Mouse (Mus musculus) liver, postnatal 0 days (tissue): ENCODE measurements around the gene Notch4. TPM values are rescaled to one million over a fixed set of nuclear protein-coding genes. Genes with fewer than 3 reads are reported as not detected.

Source experiments
- ATAC-seq: fragments of 200-750 bp; cut with Nextera tagmentation; 2 replicates; pipeline ENCODE4 v1.8.0; 2017; ENCODE audit warnings: mild to moderate bottlenecking, moderate library complexity
- DNase-seq: peaks from one replicate; pipeline ENCODE4 v3.0.0-alpha.2; 2016
- H3K27ac ChIP-seq: fragments of 300-500 bp; sonication (generic); 2 replicates; pipeline ENCODE4 v1.5.1; 2014; ENCODE audit warnings: antibody characterized with exemption, moderate library complexity, mild to moderate bottlenecking, low read depth
- H3K27me3 ChIP-seq: fragments of 300-500 bp; sonication (generic); 2 replicates; pipeline ENCODE4 v1.6.1; 2014; ENCODE audit warnings: low read length, control low read depth, mixed read lengths; ENCODE audit not compliant: insufficient read depth
- H3K36me3 ChIP-seq: fragments of 300-500 bp; sonication (generic); replicated peaks from 2 replicates; pipeline ENCODE4 v1.6.1; 2014; ENCODE audit warnings: mild to moderate bottlenecking, control low read depth, low read length, moderate library complexity, mixed read lengths; ENCODE audit not compliant: insufficient read depth
- H3K4me1 ChIP-seq: fragments of 300-500 bp; sonication (generic); 2 replicates; pipeline ENCODE4 v1.6.1; 2014; ENCODE audit warnings: antibody characterized with exemption, mild to moderate bottlenecking, control low read depth; ENCODE audit not compliant: insufficient read depth
- H3K4me2 ChIP-seq: fragments of 300-500 bp; sonication (generic); 2 replicates; pipeline ENCODE4 v1.6.1; 2014; ENCODE audit warnings: low read depth, mild to moderate bottlenecking, low read length, moderate library complexity, mixed read lengths
- H3K4me3 ChIP-seq: fragments of 300-500 bp; sonication (generic); 2 replicates; pipeline ENCODE4 v1.5.1; 2014; ENCODE audit warnings: low read depth, low read length
- H3K9ac ChIP-seq: fragments of 300-500 bp; sonication (generic); replicated peaks from 2 replicates; pipeline ENCODE4 v1.6.1; 2014; ENCODE audit warnings: mild to moderate bottlenecking, moderate library complexity
- H3K9me3 ChIP-seq: fragments of 300-500 bp; sonication (generic); 2 replicates; pipeline ENCODE4 v1.6.1; 2016; ENCODE audit warnings: mild to moderate bottlenecking, control low read depth, low read length, mixed read lengths
- CTCF ChIP-seq: sonication (generic); IDR thresholded peaks from 2 replicates; pipeline ENCODE4 v1.5.1; 2016; ENCODE audit warnings: antibody characterized with exemption, low read depth
- EP300 ChIP-seq: IDR thresholded peaks from 2 replicates; pipeline ENCODE4 v1.6.1; 2016; ENCODE audit warnings: antibody characterized with exemption, low read depth, mild to moderate bottlenecking
- WGBS: fragments of 180-500 bp; shearing (Covaris S2); extraction: QIAGEN DNeasy Blood & Tissue Kit; methylation state at CpG from one replicate; pipeline ENCODE4 v1.1.7; 2014; ENCODE audit not compliant: insufficient replicate concordance; 5-methylcytosine and 5-hydroxymethylcytosine counted together
- polyA plus RNA-seq: library from polyadenylated mRNA; unstranded; fragments of >200 nt; fragmentation: Nextera tagmentation; extraction: Ambion mirVana; gene quantifications from 2 replicates; pipeline ENCODE4 v1.2.1, GENCODE M21; 2015

The Notch4 gene
- polyA plus RNA-seq, 1 experiment from 2014 or later = 1.1 TPM

DNA sequence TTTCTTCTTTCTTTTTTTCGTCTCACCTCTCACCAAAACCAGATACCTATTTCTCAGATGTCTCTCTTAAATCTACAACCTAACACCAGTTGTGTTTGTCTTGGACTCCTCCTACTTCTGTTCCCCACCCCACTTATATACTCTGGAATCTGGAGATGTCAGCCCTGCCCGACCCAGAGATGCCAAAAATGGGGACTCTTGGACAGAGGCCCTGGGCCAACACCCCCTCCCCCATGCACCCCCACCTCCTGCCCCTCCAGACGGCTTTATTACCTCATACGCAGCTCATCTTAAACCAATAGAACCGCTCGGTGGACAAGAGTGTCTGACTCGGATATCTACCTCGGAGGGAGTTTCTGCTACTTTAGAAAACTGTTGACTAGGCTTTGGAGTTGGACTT, 32.0 kb downstream of the Notch4 start:
- no peak overlapping the region for H3K4me3 ChIP-seq
- ATAC-seq (no peak), DNase-seq (no peak)
- 75% methylated on average over 8 of the region's 8 CpGs for WGBS
- no peaks in the 10 kb centered on the region for H3K9me3 ChIP-seq
- H3K36me3 ChIP-seq = peaks cover 30% of the 10 kb centered on the region
- no peaks in the 10 kb centered on the region for H3K27me3 ChIP-seq
- H3K27ac ChIP-seq = peak overlapping the region; percentile 29; the same call in 1 of the 2 replicates
- H3K4me1 ChIP-seq = peaks cover 37% of the 10 kb centered on the region
- TF ChIP-seq CTCF (no peak), EP300 (no peak)
- H3K4me2 ChIP-seq = no peak overlapping the region
- no peak overlapping the region for H3K9ac ChIP-seq

DNA sequence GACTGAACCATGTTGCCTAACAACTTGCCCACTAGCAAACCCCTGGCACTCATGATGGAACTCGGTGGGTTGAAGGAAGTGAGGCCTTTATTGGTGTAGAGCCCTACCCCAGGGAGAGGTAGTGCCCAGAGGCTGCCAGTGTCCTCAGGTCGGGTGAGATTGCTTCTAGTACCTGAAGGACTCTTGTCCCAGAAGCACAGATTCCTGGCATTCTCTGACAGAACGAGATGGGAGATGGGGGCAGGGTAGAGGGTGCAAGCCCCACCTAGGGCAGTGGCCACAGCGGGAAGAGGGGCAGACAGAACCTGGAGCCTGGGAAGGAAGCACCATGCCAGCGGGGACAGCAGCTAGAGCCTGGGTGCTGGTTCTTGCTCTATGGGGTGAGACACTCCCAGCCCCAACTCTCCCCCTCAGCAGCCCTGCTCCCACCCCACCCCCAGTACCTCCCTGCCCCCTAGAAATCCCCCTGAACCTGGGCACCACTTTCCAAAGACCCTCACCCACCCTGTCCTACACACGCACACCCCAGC, 33.6 kb downstream of the Notch4 start, which contains the start of gene Ager:
Gene Ager (plus strand): TSS at position 297 of the 530 bp plus-strand sequence.
- no peak for TF ChIP-seq CTCF
- TF ChIP-seq EP300 = no peak
- DNase-seq = no peak
- Histone ChIP-seq H3K9ac (no peak within 1 kb of the TSS), H3K4me3 (no peak within 1 kb of the TSS), H3K9me3 (no peaks in the 10 kb centered on the region), H3K27ac (peak within 1 kb of the TSS; percentile 46), H3K4me1 (peaks cover 40% of the 10 kb centered on the region), H3K36me3 (peaks cover 30% of the 10 kb centered on the region), H3K4me2 (no peak within 1 kb of the TSS), H3K27me3 (no peaks in the 10 kb centered on the region)
- 17% methylated on average over 6 of the region's 6 CpGs for WGBS
- no peak for ATAC-seq

- WGBS = 82% methylated on average over 9 of the region's 9 CpGs
- Histone ChIP-seq H3K4me1 (peaks cover 36% of the 10 kb centered on the region), H3K9me3 (no peaks in the 10 kb centered on the region), H3K4me3 (no peak overlapping the region), H3K36me3 (peaks cover 21% of the 10 kb centered on the region), H3K27me3 (no peaks in the 10 kb centered on the region), H3K4me2 (no peak overlapping the region), H3K9ac (no peak overlapping the region), H3K27ac (no peak overlapping the region)
- no peak for DNase-seq
- TF ChIP-seq CTCF (no peak), EP300 (no peak)
- no peak for ATAC-seq
Observed at GRCm38 (mm10) chr17:34599891-34600290, 35.8 kb downstream of the Notch4 start.

DNA sequence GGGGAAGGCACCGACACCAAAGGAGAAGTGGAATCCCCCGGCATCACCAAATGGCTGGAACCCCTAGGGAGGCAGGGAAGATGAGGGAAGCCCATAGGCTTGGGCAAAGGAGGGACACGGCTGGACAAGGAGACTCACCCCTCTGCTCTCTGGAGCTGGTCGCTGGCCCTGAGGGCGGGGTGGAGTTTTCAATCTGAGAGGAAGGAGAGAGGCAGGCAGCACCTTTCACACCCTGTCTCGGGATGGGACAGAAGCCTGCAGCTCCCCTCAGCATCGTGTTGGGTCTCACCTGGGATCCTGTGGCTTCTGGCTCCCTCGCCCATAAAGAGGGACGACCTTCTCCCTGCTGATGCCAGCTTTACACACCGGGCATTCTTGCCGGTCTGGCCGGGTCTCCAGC, 37.7 kb downstream of the Notch4 start:
- Histone ChIP-seq H3K4me3 (no peak overlapping the region), H3K9me3 (no peaks in the 10 kb centered on the region), H3K4me1 (peaks cover 41% of the 10 kb centered on the region), H3K4me2 (no peak overlapping the region), H3K27me3 (no peaks in the 10 kb centered on the region), H3K9ac (no peak overlapping the region), H3K36me3 (peaks cover 8% of the 10 kb centered on the region), H3K27ac (no peak overlapping the region)
- no peak for DNase-seq
- ATAC-seq = no peak
- TF ChIP-seq EP300 (no peak), CTCF (no peak)
- 93% methylated on average over 12 of the region's 12 CpGs for WGBS

DNA sequence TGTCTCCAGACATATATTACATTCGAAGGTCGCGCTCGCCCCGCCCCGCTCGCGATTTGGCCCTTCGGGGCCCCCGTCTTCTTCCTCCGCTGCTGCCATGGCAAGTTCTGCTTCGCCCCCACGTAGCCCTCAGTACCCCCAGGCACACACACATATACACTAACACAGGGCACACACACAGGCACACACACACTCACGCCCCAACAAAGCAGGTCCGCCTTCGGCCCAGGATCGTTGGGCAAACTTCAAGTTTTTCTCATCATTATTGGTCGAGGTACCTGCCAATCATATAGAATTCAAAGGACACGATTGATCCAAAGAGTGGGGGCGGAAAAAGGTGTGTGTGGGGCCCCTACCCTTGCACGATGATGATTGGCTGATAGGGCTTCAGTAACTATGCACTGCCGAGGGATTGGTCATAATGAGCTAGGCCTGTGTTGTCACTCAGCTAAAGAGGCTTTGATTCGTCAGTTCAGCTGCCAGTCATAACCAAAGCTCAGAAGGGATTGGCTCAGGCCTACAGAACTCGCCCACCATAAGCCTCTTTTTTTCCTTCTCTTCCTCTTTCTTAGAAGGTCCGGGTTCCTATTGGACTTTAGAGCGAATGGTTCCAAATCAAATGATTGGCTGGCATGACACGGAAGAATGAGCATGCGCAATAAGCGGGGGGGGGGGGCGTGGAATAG, 39.5 kb downstream of the Notch4 start, which contains the start of gene Rnf5:
Gene Rnf5 (minus strand): TSS at position 316 of the 686 bp plus-strand sequence.
- no peaks in the 10 kb centered on the region for H3K27me3 ChIP-seq
- peak within 1 kb of the TSS; percentile 86 for H3K9ac ChIP-seq
- peak within 1 kb of the TSS; percentile 77 for H3K4me3 ChIP-seq
- H3K4me1 ChIP-seq = peaks cover 52% of the 10 kb centered on the region
- H3K4me2 ChIP-seq = peak within 1 kb of the TSS; percentile 97
- WGBS = under 1% methylated on average over 28 of the region's 30 CpGs
- H3K9me3 ChIP-seq = no peaks in the 10 kb centered on the region
- ATAC-seq (peak; percentile 88), DNase-seq (peak; percentile 85)
- TF ChIP-seq EP300 (peak; percentile 89), CTCF (no peak)
- H3K36me3 ChIP-seq = peaks cover 15% of the 10 kb centered on the region
- H3K27ac ChIP-seq = peak within 1 kb of the TSS; percentile 96

DNA sequence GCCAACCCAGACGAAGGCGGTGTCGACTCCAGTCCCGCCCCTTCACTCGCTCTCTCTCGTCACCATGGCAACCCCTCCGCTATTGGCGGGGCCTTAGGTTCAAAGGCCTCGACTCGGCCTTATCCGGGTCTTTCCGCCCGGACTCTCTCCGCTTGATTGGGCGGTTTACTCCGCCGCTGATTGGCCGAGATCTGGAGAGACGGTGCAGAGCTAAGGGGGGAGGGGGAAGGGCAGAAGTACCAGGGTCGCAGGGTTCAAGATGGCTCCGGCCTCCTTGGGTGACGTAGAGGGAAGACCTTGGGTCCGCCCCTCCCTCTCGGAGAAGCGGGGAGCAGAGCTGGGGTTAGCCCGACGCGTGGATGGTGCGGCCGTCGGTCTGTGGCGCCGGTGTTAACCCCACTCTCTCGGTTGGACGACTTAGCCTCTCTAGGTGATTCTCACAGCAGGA, 40.0 kb downstream of the Notch4 start, which contains the start of gene Agpat1:
Gene Agpat1 (plus strand): TSS at position 202 of the 448 bp plus-strand sequence.
- Histone ChIP-seq H3K4me1 (peaks cover 53% of the 10 kb centered on the region), H3K27ac (peak within 1 kb of the TSS; percentile 96), H3K9ac (peak within 1 kb of the TSS; percentile 86), H3K36me3 (peaks cover 15% of the 10 kb centered on the region), H3K4me3 (peak within 1 kb of the TSS; percentile 77), H3K27me3 (no peaks in the 10 kb centered on the region), H3K9me3 (no peaks in the 10 kb centered on the region), H3K4me2 (peak within 1 kb of the TSS; percentile 97)
- 0% methylated on average over 35 of the region's 35 CpGs for WGBS
- peak; percentile 83 for ATAC-seq
- TF ChIP-seq EP300 = no peak
- TF ChIP-seq CTCF = no peak
- DNase-seq = peak; percentile 99
